Mouse (Mus musculus): ENCODE data around the gene Serpini2. TPM values are rescaled to one million over a fixed set of nuclear protein-coding genes. Genes with fewer than 3 reads are reported as not detected.

Serpini2 gene
- polyA plus RNA-seq, 1 experiment from 2014 or later: not detected

GRCm38 (mm10) chr3:75219694-75220093, 50.2 kb downstream of the Serpini2 start:
- Histone ChIP-seq H3K27me3 (ENCODE audit: low read depth, poor library complexity, severe bottlenecking) (no peaks in the 10 kb centered on the region), H3K9me3 (replicated peaks) (no peaks in the 10 kb centered on the region), H3K36me3 (no peaks in the 10 kb centered on the region), H3K27ac (no peak overlapping the region), H3K4me1 (no peaks in the 10 kb centered on the region), H3K4me3 (no peak overlapping the region)
- 85% methylated on average over 3 of the region's 3 CpGs for WGBS
- no peak for DNase-seq (ENCODE audit: low spot score)

GRCm38 (mm10) chr3:75219211-75219610, 50.7 kb downstream of the Serpini2 start:
- DNase-seq (ENCODE audit: low spot score): peak; percentile 41
- WGBS: 5% methylated on average over 1 of the region's 1 CpGs
- no peak overlapping the region for H3K27ac ChIP-seq

GRCm38 (mm10) chr3:75202808-75203503, 66.9 kb downstream of the Serpini2 start:
- no peak overlapping the region for H3K4me3 ChIP-seq
- H3K4me1 ChIP-seq: no peaks in the 10 kb centered on the region
- peak; percentile 62 for DNase-seq (ENCODE audit: low spot score)
- H3K27me3 ChIP-seq (ENCODE audit: low read depth, poor library complexity, severe bottlenecking): no peaks in the 10 kb centered on the region
- no peaks in the 10 kb centered on the region for H3K36me3 ChIP-seq
- H3K27ac ChIP-seq: no peak overlapping the region
- no peaks in the 10 kb centered on the region for H3K9me3 ChIP-seq (replicated peaks)
- WGBS: 38% methylated on average over 12 of the region's 12 CpGs

More at GRCm38 (mm10) chr3:75219211-75219610, 50.7 kb downstream of the Serpini2 start:
- H3K36me3 ChIP-seq: no peaks in the 10 kb centered on the region
- H3K4me1 ChIP-seq: no peaks in the 10 kb centered on the region
- H3K27me3 ChIP-seq (ENCODE audit: low read depth, poor library complexity, severe bottlenecking): no peaks in the 10 kb centered on the region
- no peak overlapping the region for H3K4me3 ChIP-seq
- H3K9me3 ChIP-seq (replicated peaks): no peaks in the 10 kb centered on the region

Other genes starting within 250 kb of the Serpini2 start
- not detected in 2 replicates for gene Zbbx, start 105.0 kb downstream of the Serpini2 start, polyA plus RNA-seq (2016; fragmentation: Nextera tagmentation; extraction: Ambion mirVana)
- gene Wdr49, start 212.1 kb upstream of the Serpini2 start, polyA plus RNA-seq (2016; fragmentation: Nextera tagmentation; extraction: Ambion mirVana): not detected in 2 replicates